Mouse (Mus musculus) spleen, adult 2 months (tissue): ENCODE data around the gene Abcb5.

Experiments
- CTCF ChIP-seq: fragments of 200-500 bp; IDR thresholded peaks from 2 replicates; pipeline ENCODE4 v1.5.1; 2011; ENCODE audit warnings: mild to moderate bottlenecking, inconsistent platforms; ENCODE audit not compliant: insufficient read depth, insufficient read length, insufficient replicate concordance; ENCODE audit errors: extremely low read depth
- POLR2A ChIP-seq: fragments of 200-500 bp; IDR thresholded peaks from 2 replicates; pipeline ENCODE4 v1.6.1; 2011; ENCODE audit warnings: low read depth, low read length, inconsistent platforms

DNA sequence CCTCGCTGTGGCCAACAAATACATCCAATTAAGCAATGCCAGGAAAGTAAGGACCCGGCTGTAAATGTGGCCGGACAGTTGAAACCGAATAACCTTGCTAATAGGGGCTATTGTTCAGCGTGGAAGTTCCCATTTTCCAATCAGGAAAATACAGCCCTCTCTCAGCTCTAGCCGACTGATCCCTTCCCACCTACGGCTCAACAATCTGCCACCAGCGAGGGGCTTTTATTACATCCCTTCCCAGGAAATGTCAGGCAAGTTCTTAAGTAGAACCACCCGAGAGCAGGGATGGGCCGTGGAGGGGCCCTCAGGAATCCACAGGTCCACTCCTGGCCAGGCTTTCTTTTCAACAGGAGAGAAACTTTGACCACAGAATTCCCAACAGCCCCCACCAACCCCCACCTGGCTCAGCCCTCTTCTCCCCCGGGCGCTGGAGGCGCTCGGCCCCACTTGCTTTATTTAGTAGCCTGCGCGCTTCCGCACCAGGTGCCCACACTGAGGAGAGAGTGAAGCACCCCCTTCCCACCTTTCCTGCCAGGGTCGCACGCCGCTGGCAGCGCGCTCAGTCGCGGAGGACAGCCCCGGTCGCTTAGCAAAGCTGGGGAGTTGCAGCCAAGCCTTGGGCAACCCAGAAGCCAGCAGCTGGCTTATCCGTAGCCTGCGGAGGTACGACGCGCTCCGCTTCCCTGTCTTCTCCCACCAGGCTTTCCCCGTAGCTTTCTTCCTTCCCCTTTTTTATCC is 123.4 kb downstream of the Abcb5 start:
- TF ChIP-seq CTCF (no peak), POLR2A (no peak)
